27 mouse cellular contexts compared by ENCODE assay signal in genomic region chr14:93095081-93095480, GRCm38 (mm10).
A peak's percentile ranks its signal among the peaks of the same experiment; 100 is the strongest.
DNase-seq lines count a peak whose midpoint lies in the region; ATAC-seq lines count a peak whose summit lies in the region.
"Had no signal": no experiment of that assay in that cellular context is flagged by ENCODE, and none has a peak within 500 bp of the region (broad histone marks: within the 10 kb centered on the region; RNA-seq: fewer than 3 reads in every experiment).

No protein-coding gene starts in this region.

- no peaks in the 10 kb centered on the region for H3K4me1 ChIP-seq in embryonic facial prominence, embryonic 11.5 days (ENCODE audit: control insufficient read depth, insufficient read depth, low read length)
- H3K4me1 ChIP-seq in embryonic facial prominence, embryonic 10.5 days: peaks cover 4% of the 10 kb centered on the region; the same call in 1 of the 2 replicates
- H3K4me1 ChIP-seq in midbrain, embryonic 11.5 days (ENCODE audit: control insufficient read depth, insufficient read depth, low read length): no peaks in the 10 kb centered on the region
- no peaks in the 10 kb centered on the region for H3K4me1 ChIP-seq in midbrain, embryonic 15.5 days
- H3K4me1 ChIP-seq in embryonic facial prominence, embryonic 14.5 days (ENCODE audit: control insufficient read depth, insufficient read depth, low read length): no peaks in the 10 kb centered on the region
- H3K4me1 ChIP-seq: hindbrain, embryonic 12.5 days; intestine, embryonic 15.5 days; midbrain, embryonic 12.5 days; neural tube, embryonic 13.5 days had no signal

- no peak overlapping the region for H3K4me3 ChIP-seq in embryonic facial prominence, embryonic 11.5 days (ENCODE audit: low read depth, low read length)
- H3K4me3 ChIP-seq in embryonic facial prominence, embryonic 10.5 days: no peak overlapping the region
- H3K4me3 ChIP-seq in midbrain, embryonic 11.5 days (ENCODE audit: low read depth, low read length): no peak overlapping the region
- H3K4me3 ChIP-seq in midbrain, embryonic 15.5 days: no peak overlapping the region
- no peak overlapping the region for H3K4me3 ChIP-seq in embryonic facial prominence, embryonic 14.5 days (ENCODE audit: low read depth, low read length)
- H3K4me3 ChIP-seq: hindbrain, embryonic 12.5 days; intestine, embryonic 15.5 days; midbrain, embryonic 12.5 days; neural tube, embryonic 13.5 days had no signal

- H3K9ac ChIP-seq in embryonic facial prominence, embryonic 11.5 days (replicated peaks; ENCODE audit: low read length): no peak overlapping the region
- no peak overlapping the region for H3K9ac ChIP-seq in midbrain, embryonic 11.5 days (ENCODE audit: low read length)
- H3K9ac ChIP-seq in midbrain, embryonic 15.5 days: no peak overlapping the region
- no peak overlapping the region for H3K9ac ChIP-seq in embryonic facial prominence, embryonic 14.5 days (ENCODE audit: low read depth, low read length)
- H3K9ac ChIP-seq: hindbrain, embryonic 12.5 days; intestine, embryonic 15.5 days; liver, embryonic 14.5 days; midbrain, embryonic 12.5 days; neural tube, embryonic 13.5 days had no signal

- intact Hi-C loops in left cerebral cortex, postnatal 10 days (cut with DNase I): no loop called here

- 23% methylated on average over 2 of the region's 2 CpGs for WGBS in embryonic facial prominence, embryonic 11.5 days
- WGBS in embryonic facial prominence, embryonic 10.5 days: 43% methylated on average over 2 of the region's 2 CpGs
- WGBS in midbrain, embryonic 11.5 days: 74% methylated on average over 2 of the region's 2 CpGs
- WGBS in midbrain, embryonic 15.5 days: 74% methylated on average over 2 of the region's 2 CpGs
- WGBS in embryonic facial prominence, embryonic 14.5 days: 31% methylated on average over 2 of the region's 2 CpGs

- peak; percentile 71 for DNase-seq in embryonic facial prominence, embryonic 11.5 days (ENCODE audit: low spot score)
- DNase-seq in embryonic facial prominence, embryonic 10.5 days (ENCODE audit: low spot score): no peak
- peak; percentile 73 for DNase-seq in midbrain, embryonic 11.5 days (ENCODE audit: low spot score, missing footprints)
- DNase-seq in embryonic facial prominence, embryonic 14.5 days (ENCODE audit: low spot score): peak; percentile 48
- no peak for DNase-seq in left cerebral cortex, postnatal 10 days (ENCODE audit: extremely low spot score in 1 of 2, low spot score in 2 of 2)
- no peak for DNase-seq in yolk sac, embryonic 10.5 days (ENCODE audit: low spot score)
- DNase-seq: adrenal gland, postnatal 25 days; cerebellum, adult 11-12 months; cerebellum, adult 9-11 months; gastrocnemius, postnatal 36 days; heart, adult 18-20 months; heart, postnatal 36 days; kidney, adult 2 months; kidney, postnatal 4 days; left cerebral cortex, postnatal 4 days; right cerebral cortex, postnatal 14 days; thymus, postnatal 14 days had no signal

- no peak overlapping the region for H3K4me2 ChIP-seq in embryonic facial prominence, embryonic 11.5 days (ENCODE audit: low read depth, low read length)
- no peak overlapping the region for H3K4me2 ChIP-seq in midbrain, embryonic 11.5 days
- H3K4me2 ChIP-seq in midbrain, embryonic 15.5 days: no peak overlapping the region
- no peak overlapping the region for H3K4me2 ChIP-seq in embryonic facial prominence, embryonic 14.5 days (ENCODE audit: low read depth, low read length)
- H3K4me2 ChIP-seq: heart, embryonic 11.5 days; hindbrain, embryonic 12.5 days; intestine, embryonic 15.5 days; midbrain, embryonic 12.5 days; neural tube, embryonic 13.5 days had no signal

- no peak; the same call in 1 of the 2 replicates for ATAC-seq in embryonic facial prominence, embryonic 11.5 days (replicated peaks; ENCODE audit: insufficient number of reproducible peaks, low FRiP score, low TSS enrichment, low read depth)
- no peak for ATAC-seq in midbrain, embryonic 11.5 days (ENCODE audit: low FRiP score)
- ATAC-seq in midbrain, embryonic 15.5 days (replicated peaks): no peak
- ATAC-seq in embryonic facial prominence, embryonic 14.5 days (ENCODE audit: low read depth): no peak
- ATAC-seq: forebrain, embryonic 14.5 days; hindbrain, postnatal 0 days; intestine, embryonic 15.5 days; lung, postnatal 0 days had no signal

- H3K9me3 ChIP-seq in embryonic facial prominence, embryonic 11.5 days (replicated peaks; ENCODE audit: control insufficient read depth, low read length): no peaks in the 10 kb centered on the region
- H3K9me3 ChIP-seq in embryonic facial prominence, embryonic 10.5 days: no peaks in the 10 kb centered on the region
- H3K9me3 ChIP-seq in midbrain, embryonic 11.5 days (ENCODE audit: control insufficient read depth, low read length): no peaks in the 10 kb centered on the region
- H3K9me3 ChIP-seq in midbrain, embryonic 15.5 days: no peaks in the 10 kb centered on the region
- H3K9me3 ChIP-seq in embryonic facial prominence, embryonic 14.5 days (ENCODE audit: control insufficient read depth, low read length): no peaks in the 10 kb centered on the region
- H3K9me3 ChIP-seq: hindbrain, embryonic 12.5 days; intestine, embryonic 15.5 days; midbrain, embryonic 12.5 days; neural tube, embryonic 13.5 days had no signal

- H3K36me3 ChIP-seq in embryonic facial prominence, embryonic 11.5 days (replicated peaks; ENCODE audit: control insufficient read depth, insufficient read depth, low read depth, low read length): no peaks in the 10 kb centered on the region
- H3K36me3 ChIP-seq in embryonic facial prominence, embryonic 10.5 days (replicated peaks): no peaks in the 10 kb centered on the region
- no peaks in the 10 kb centered on the region for H3K36me3 ChIP-seq in midbrain, embryonic 11.5 days (ENCODE audit: control insufficient read depth, insufficient read depth, low read length)
- no peaks in the 10 kb centered on the region for H3K36me3 ChIP-seq in midbrain, embryonic 15.5 days (replicated peaks)
- no peaks in the 10 kb centered on the region for H3K36me3 ChIP-seq in embryonic facial prominence, embryonic 14.5 days (ENCODE audit: control insufficient read depth, insufficient read depth, low read length)
- H3K36me3 ChIP-seq: hindbrain, embryonic 12.5 days; intestine, embryonic 15.5 days; midbrain, embryonic 12.5 days; neural tube, embryonic 13.5 days had no signal

- H3K27ac ChIP-seq in embryonic facial prominence, embryonic 11.5 days (replicated peaks; ENCODE audit: low read depth, low read length): no peak overlapping the region
- no peak overlapping the region for H3K27ac ChIP-seq in embryonic facial prominence, embryonic 10.5 days (replicated peaks)
- H3K27ac ChIP-seq in midbrain, embryonic 11.5 days (ENCODE audit: low read depth, low read length): no peak overlapping the region
- no peak overlapping the region for H3K27ac ChIP-seq in midbrain, embryonic 15.5 days
- H3K27ac ChIP-seq in embryonic facial prominence, embryonic 14.5 days (replicated peaks; ENCODE audit: low read depth, low read length): no peak overlapping the region
- H3K27ac ChIP-seq: hindbrain, embryonic 12.5 days; hindbrain, postnatal 0 days; intestine, embryonic 15.5 days; liver, embryonic 14.5 days; midbrain, embryonic 12.5 days; neural tube, embryonic 13.5 days had no signal

- H3K27me3 ChIP-seq in embryonic facial prominence, embryonic 11.5 days (ENCODE audit: control insufficient read depth, insufficient read depth, low read length): no peaks in the 10 kb centered on the region
- H3K27me3 ChIP-seq in embryonic facial prominence, embryonic 10.5 days (replicated peaks; ENCODE audit: low read depth, poor library complexity, severe bottlenecking): no peaks in the 10 kb centered on the region
- no peaks in the 10 kb centered on the region for H3K27me3 ChIP-seq in midbrain, embryonic 11.5 days (ENCODE audit: control insufficient read depth, insufficient read depth, low read length)
- H3K27me3 ChIP-seq in midbrain, embryonic 15.5 days (replicated peaks): no peaks in the 10 kb centered on the region
- no peaks in the 10 kb centered on the region for H3K27me3 ChIP-seq in embryonic facial prominence, embryonic 14.5 days (replicated peaks; ENCODE audit: control insufficient read depth, insufficient read depth, low read length)
- H3K27me3 ChIP-seq: hindbrain, embryonic 12.5 days; intestine, embryonic 15.5 days; midbrain, embryonic 12.5 days; neural tube, embryonic 13.5 days had no signal

Comparison
In these comparisons a context has a peak if more than half of its experiments do, and no peak if none do; other contexts are left out.
1. DNase-seq: peak in embryonic facial prominence, embryonic 11.5 days (single experiment), midbrain, embryonic 11.5 days (single experiment) and embryonic facial prominence, embryonic 14.5 days (single experiment); none in embryonic facial prominence, embryonic 10.5 days (single experiment), left cerebral cortex, postnatal 10 days (0 of 2) and yolk sac, embryonic 10.5 days (single experiment).